Mouse (Mus musculus) megakaryocyte, embryonic 14.5 days (primary cell): ENCODE data around the gene Tnpo1.

ENCODE experiments used
- FLI1 ChIP-seq: IDR thresholded peaks from 2 replicates; pipeline ENCODE4 v1.6.1; 2012; ENCODE audit warnings: low read length, inconsistent platforms, mixed read lengths
- GATA1 ChIP-seq: IDR thresholded peaks from 3 replicates; pipeline ENCODE4 v1.6.1; 2012; ENCODE audit warnings: mixed read lengths, low read length, inconsistent platforms, borderline replicate concordance

- no peak for TF ChIP-seq GATA1
- TF ChIP-seq FLI1, result no peak
Observed at GRCm38 (mm10) chr13:98899550-98899949, 26.6 kb downstream of the Tnpo1 start.
